Mouse (Mus musculus) heart, embryonic 10.5 days (tissue): Measurements from ENCODE around the gene Mylk4. TPM values are rescaled to one million over a fixed set of nuclear protein-coding genes. Genes with fewer than 3 reads are reported as not detected.
A peak's percentile ranks its signal among the peaks of the same experiment; 100 is the strongest.

Source experiments
- DNase-seq: peaks from one replicate; pipeline ENCODE4 v3.0.0-alpha.2; 2017; ENCODE audit warnings: low spot score
- H3K27ac ChIP-seq: fragments of 300-500 bp; sonication (generic); 2 replicates; pipeline ENCODE4 v1.5.1; 2016; ENCODE audit warnings: mild to moderate bottlenecking
- H3K27me3 ChIP-seq: fragments of 300-500 bp; sonication (generic); 2 replicates; pipeline ENCODE4 v1.6.1; 2016; ENCODE audit warnings: mild to moderate bottlenecking; ENCODE audit not compliant: poor library complexity, insufficient read depth, severe bottlenecking
- H3K36me3 ChIP-seq: fragments of 300-500 bp; sonication (generic); 2 replicates; pipeline ENCODE4 v1.6.1; 2016; ENCODE audit warnings: mild to moderate bottlenecking, moderate library complexity
- H3K4me1 ChIP-seq: fragments of 300-500 bp; sonication (generic); 2 replicates; pipeline ENCODE4 v1.6.1; 2016; ENCODE audit warnings: mild to moderate bottlenecking
- H3K4me3 ChIP-seq: fragments of 300-500 bp; sonication (generic); 2 replicates; pipeline ENCODE4 v1.5.1; 2016; ENCODE audit warnings: mild to moderate bottlenecking, moderate library complexity
- H3K9me3 ChIP-seq: fragments of 300-500 bp; sonication (generic); 2 replicates; pipeline ENCODE4 v1.6.1; 2016; ENCODE audit warnings: mild to moderate bottlenecking, moderate library complexity
- WGBS: fragments of 180-500 bp; shearing (Covaris S2); methylation state at CpG from one replicate; pipeline ENCODE4 v1.1.7; 2016; 5-methylcytosine and 5-hydroxymethylcytosine counted together
- polyA plus RNA-seq: library from polyadenylated mRNA; unstranded; fragments of >200 nt; fragmentation: Nextera tagmentation; extraction: Ambion mirVana; gene quantifications from 2 replicates; pipeline ENCODE4 v1.2.1, GENCODE M21; 2016

Gene Mylk4
- polyA plus RNA-seq, 1 experiment from 2014 or later = not detected

DNA sequence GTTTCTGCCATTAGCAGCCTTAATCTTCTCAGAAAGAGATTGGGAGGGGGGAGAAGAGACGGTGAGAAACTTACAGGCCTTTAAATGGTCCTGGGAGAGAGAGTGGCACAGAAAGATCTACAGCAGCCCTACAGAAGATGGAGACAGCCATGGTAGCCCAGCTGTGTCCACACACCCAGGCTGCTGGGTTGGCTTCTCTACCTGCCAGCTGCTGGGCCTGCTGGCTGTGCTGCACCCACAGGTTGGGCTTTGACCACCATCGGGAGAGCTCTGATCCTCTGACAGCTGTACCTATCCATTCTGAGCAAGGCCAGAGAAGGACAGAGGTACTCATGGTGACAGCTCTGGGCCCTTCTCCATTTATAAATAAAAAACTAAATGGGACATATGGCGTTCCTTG lies 4.9 kb downstream of the Mylk4 start:
- no peak for DNase-seq
- H3K4me3 ChIP-seq = no peak overlapping the region
- no peaks in the 10 kb centered on the region for H3K4me1 ChIP-seq
- H3K36me3 ChIP-seq = no peaks in the 10 kb centered on the region
- H3K27me3 ChIP-seq = no peaks in the 10 kb centered on the region
- WGBS = 55% methylated on average over 3 of the region's 3 CpGs
- no peak overlapping the region for H3K27ac ChIP-seq
- no peaks in the 10 kb centered on the region for H3K9me3 ChIP-seq

DNA sequence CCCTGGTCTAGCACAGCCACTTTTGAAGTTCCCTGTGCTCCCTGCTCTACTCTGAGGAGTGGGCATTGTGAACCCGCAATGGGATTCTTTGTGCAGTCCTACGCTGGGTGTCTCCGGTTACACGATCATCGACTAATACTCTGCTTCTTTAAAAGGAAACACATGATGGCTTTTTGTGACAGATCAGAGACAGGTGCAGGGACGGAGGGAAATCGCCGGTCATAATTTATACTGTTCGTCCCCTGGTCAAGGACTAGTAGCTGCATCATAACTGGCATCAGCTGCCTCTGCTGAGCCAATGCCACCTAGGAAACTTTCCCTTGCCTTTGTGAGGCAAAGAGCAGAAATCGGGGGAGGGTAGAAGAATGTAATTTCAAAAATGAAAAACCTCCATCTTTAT lies 7.4 kb downstream of the Mylk4 start:
- no peak overlapping the region for H3K4me3 ChIP-seq
- no peaks in the 10 kb centered on the region for H3K4me1 ChIP-seq
- no peak overlapping the region for H3K27ac ChIP-seq
- H3K27me3 ChIP-seq = no peaks in the 10 kb centered on the region
- no peak for DNase-seq
- H3K9me3 ChIP-seq = no peaks in the 10 kb centered on the region
- 83% methylated on average over 10 of the region's 10 CpGs for WGBS
- no peaks in the 10 kb centered on the region for H3K36me3 ChIP-seq

DNA sequence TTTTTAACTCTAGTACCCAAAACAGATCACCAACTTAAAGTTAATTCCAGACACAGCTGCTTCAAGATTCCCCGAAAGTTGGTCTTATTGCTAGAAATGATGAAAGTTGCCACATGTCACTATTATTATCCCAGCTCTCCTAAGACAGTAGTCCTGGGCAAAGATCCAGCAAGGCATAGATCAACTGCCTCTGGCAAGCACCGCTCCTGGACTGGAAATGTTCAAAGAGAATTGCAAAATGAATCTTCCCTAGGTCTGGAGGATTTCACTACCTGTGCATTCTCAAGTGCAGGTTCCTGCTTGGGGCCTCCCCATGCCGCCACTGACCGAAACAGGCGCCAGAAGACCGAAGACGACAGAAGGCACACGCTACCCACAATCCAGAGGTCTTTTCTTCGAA lies 7.9 kb downstream of the Mylk4 start:
- Histone ChIP-seq H3K27me3 (no peaks in the 10 kb centered on the region), H3K4me3 (no peak overlapping the region), H3K9me3 (no peaks in the 10 kb centered on the region), H3K36me3 (no peaks in the 10 kb centered on the region), H3K4me1 (no peaks in the 10 kb centered on the region), H3K27ac (no peak overlapping the region)
- no peak for DNase-seq
- 95% methylated on average over 9 of the region's 9 CpGs for WGBS

DNA sequence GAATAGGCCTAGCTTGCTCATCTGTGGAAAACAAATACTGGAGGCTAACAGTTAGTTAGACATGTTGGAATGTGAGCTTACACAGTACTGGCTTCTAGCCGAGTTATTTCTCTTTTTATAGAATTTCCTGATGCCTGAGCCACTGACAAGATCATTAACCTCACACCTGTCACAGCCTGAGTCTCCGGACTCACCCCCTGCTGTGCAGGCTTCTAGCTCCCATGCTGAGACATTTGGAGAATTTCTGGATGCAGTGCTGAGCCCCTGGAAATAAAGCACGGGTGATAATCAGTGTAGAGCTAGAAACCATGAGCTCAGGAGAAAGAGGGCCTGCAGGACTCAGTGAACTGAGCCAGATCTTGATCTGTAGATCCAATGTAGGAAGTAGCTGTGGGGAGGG lies 13.8 kb downstream of the Mylk4 start:
- no peak for DNase-seq
- Histone ChIP-seq H3K4me3 (no peak overlapping the region), H3K9me3 (no peaks in the 10 kb centered on the region), H3K27me3 (no peaks in the 10 kb centered on the region), H3K4me1 (peaks cover 5% of the 10 kb centered on the region; the same call in 1 of the 2 replicates), H3K36me3 (no peaks in the 10 kb centered on the region), H3K27ac (no peak overlapping the region)
- whole genome bisulfite sequencing = 13% methylated on average over 3 of the region's 3 CpGs

DNA sequence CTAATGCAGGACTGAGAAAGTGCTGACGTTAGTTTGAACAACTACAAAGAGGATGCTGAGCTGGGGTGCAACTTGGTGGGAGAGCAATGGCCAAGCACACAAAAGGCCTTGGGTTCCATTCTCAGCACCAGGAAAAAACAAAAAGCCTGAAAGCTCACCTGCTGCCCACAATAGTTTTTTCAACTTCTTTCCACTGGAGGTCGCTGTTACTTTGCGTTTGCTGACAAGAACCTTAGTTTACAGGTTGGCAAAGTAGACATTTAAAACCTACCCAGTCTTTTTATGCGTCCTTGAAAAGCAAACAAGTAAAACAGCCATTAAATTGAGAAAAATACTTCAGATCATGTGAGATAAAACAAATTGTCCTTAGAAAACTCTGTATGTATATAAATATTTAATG lies 15.7 kb downstream of the Mylk4 start:
- Histone ChIP-seq H3K4me1 (peaks cover 15% of the 10 kb centered on the region), H3K27ac (no peak overlapping the region), H3K36me3 (no peaks in the 10 kb centered on the region), H3K27me3 (no peaks in the 10 kb centered on the region), H3K9me3 (no peaks in the 10 kb centered on the region), H3K4me3 (no peak overlapping the region)
- no peak for DNase-seq
- 15% methylated on average over 4 of the region's 4 CpGs for WGBS

DNA sequence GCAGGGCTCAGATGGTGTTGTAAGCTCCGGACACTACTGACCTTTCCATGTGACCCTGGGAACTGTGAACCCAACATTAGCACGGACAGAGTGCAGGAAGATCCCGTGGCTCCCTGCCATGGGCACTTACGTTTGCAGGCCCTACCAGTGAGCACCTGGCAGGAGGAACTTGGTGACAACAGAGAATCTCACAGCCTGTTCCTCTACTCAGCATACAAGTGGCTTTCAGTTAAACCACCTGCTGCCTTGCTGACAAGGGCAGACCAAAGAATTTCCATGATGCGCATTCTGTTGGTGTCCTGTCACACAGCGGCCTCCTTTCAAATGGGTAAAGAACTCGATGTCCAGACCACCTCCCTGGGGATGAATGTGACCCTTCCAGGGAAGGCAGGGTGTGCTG lies 19.3 kb downstream of the Mylk4 start:
- H3K4me3 ChIP-seq = no peak overlapping the region
- WGBS = 15% methylated on average over 7 of the region's 7 CpGs
- no peaks in the 10 kb centered on the region for H3K27me3 ChIP-seq
- no peak overlapping the region for H3K27ac ChIP-seq
- H3K36me3 ChIP-seq = no peaks in the 10 kb centered on the region
- DNase-seq = peak; percentile 76
- H3K4me1 ChIP-seq = peaks cover 10% of the 10 kb centered on the region
- H3K9me3 ChIP-seq = no peaks in the 10 kb centered on the region

DNA sequence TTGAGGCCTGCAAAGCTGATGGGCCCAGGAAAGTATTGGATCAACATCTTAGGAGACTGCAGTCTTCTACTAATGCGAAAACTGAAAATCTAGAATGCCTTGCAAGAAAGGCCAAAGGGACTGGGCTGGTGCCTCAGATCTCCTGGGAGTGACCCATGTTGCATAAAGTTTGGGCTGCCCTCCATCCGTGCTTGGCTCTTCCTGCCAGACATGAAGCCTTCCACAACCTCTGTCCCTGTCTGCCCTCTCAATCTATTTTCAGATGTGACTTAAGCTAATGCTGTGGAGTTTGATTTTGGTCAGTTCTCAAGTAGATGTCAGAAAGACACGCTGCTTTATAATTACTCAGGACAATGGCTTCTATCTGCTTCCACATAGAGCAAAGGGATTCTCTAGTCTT lies 20.6 kb downstream of the Mylk4 start:
- Histone ChIP-seq H3K4me3 (no peak overlapping the region), H3K36me3 (no peaks in the 10 kb centered on the region), H3K27ac (no peak overlapping the region), H3K4me1 (peaks cover 14% of the 10 kb centered on the region), H3K27me3 (no peaks in the 10 kb centered on the region), H3K9me3 (no peaks in the 10 kb centered on the region)
- 70% methylated on average over 3 of the region's 3 CpGs for WGBS
- DNase-seq = no peak

DNA sequence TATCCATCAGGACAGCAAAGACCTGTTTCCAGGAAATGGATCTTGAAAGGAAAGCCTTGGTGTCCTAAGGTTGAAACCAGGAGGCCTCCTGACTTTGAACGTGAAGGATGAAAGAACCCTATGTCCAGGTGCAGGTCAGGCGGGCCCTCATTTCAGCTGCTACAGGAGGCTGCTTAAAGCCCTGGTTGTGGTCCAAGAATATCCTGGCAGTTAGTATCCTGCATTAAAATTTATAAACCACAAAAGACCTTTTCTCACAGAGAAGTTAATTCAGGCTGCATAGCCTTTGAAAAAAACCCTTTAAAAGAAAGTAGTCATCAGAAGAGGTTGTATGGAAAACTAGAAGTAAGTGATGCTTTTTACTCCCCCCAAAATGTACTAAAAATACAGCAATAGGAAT lies 23.0 kb downstream of the Mylk4 start:
- no peak for DNase-seq
- Histone ChIP-seq H3K4me1 (peaks cover 14% of the 10 kb centered on the region), H3K27me3 (no peaks in the 10 kb centered on the region), H3K9me3 (no peaks in the 10 kb centered on the region), H3K4me3 (no peak overlapping the region), H3K27ac (no peak overlapping the region), H3K36me3 (no peaks in the 10 kb centered on the region)
- WGBS = 80% methylated on average over 2 of the region's 2 CpGs

DNA sequence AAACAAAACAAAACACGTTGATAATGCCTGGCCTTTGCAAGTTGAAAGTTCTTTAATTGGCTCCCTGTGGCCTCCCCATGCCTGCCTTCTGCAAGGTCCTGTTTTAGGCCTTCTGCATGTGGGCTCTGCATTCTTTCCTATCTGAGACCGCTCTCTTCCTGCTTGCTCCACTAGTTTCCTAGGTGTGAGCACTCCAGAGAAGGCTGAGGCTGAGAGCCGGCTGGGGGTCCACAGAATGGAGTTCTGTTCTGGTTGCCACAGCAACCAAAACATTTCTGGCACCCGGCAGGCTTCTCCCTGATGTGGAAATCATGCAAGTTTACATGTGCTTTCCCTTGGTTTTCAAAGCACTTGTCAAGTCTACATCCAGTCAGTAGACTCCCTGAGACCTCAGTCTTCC lies 24.7 kb downstream of the Mylk4 start:
- Histone ChIP-seq H3K27me3 (no peaks in the 10 kb centered on the region), H3K4me3 (no peak overlapping the region), H3K4me1 (peaks cover 8% of the 10 kb centered on the region; the same call in 1 of the 2 replicates), H3K36me3 (no peaks in the 10 kb centered on the region), H3K9me3 (no peaks in the 10 kb centered on the region), H3K27ac (no peak overlapping the region)
- WGBS = 13% methylated on average over 4 of the region's 4 CpGs
- DNase-seq = no peak

DNA sequence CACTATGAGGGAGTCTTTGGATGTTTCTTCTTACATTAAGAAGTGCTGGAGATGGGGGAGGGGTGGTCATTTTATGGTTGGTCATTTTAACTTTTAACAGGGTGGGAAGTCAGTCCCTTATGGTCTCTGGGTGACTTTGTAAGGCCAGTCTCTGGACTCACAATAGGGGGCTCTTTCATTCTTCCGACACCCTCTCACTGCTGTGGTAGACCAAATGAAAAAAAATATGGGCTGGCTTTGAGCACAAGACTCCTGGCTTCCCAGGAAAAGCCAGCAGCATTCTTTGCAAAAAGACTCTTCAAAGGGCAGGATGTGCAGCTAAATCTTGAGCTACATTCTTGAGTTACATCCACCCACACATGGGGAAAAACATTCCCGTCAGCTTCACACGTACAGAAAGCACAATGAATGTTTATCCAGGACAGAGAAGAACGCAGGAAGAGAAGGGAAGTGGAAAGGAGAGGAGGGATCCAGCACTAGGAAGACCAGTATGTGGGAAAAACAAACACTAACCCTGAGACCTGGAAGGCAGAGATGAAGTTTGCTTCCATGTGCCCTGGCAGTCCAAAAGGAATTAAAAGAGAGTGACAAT lies 31.6 kb downstream of the Mylk4 start:
- Histone ChIP-seq H3K4me3 (no peak overlapping the region), H3K27me3 (no peaks in the 10 kb centered on the region), H3K27ac (no peak overlapping the region; the same call in 1 of the 2 replicates), H3K36me3 (no peaks in the 10 kb centered on the region), H3K9me3 (no peaks in the 10 kb centered on the region), H3K4me1 (0 out of 2 replicates have a peak, but pooled peaks cover 5% of the 10 kb centered on the region)
- 34% methylated on average over 4 of the region's 4 CpGs for WGBS
- no peak for DNase-seq

DNA sequence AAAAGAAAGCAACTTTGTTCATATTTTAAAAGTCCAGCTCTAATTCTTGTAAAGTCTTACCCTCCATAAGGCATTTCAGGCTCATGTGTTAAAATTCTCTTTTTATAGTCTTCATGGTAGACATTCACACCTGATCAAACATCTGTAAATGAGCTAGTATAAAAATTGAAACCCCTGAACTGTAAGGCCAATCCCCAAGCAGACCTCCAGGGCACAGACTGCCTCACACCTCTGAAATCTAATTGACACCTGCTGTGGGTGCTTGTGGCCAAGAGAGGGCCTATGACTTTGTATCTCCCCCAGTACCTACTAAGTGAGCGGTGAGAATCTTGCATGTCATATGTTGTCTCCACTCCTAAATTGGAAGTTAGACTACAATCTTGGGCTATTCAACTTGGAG lies 33.2 kb downstream of the Mylk4 start:
- peaks cover 7% of the 10 kb centered on the region; the same call in 1 of the 2 replicates for H3K4me1 ChIP-seq
- H3K27me3 ChIP-seq = no peaks in the 10 kb centered on the region
- H3K36me3 ChIP-seq = no peaks in the 10 kb centered on the region
- WGBS = 81% methylated on average over 1 of the region's 1 CpGs
- no peak overlapping the region for H3K27ac ChIP-seq
- H3K4me3 ChIP-seq = no peak overlapping the region
- H3K9me3 ChIP-seq = no peaks in the 10 kb centered on the region
- no peak for DNase-seq

DNA sequence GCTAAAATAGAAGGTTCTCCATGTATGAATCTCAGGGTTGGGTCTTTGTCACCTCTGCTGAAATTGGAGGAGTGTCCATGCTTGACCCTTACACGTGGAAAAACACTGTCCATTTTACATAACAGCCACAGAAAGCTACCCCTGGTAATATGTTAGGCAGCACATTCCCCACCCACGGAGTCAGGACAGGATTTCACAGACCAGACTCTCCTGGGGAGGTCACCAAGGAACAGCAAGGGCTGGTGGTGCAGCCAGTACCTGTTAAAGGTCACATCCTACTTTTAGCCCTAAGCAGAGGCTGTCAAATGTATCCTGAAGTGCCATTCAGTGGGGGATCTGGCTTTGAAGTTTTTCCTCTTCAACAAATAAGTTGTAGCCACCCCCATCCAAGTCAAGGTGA lies 35.3 kb downstream of the Mylk4 start:
- WGBS = 53% methylated on average over 2 of the region's 2 CpGs

DNA sequence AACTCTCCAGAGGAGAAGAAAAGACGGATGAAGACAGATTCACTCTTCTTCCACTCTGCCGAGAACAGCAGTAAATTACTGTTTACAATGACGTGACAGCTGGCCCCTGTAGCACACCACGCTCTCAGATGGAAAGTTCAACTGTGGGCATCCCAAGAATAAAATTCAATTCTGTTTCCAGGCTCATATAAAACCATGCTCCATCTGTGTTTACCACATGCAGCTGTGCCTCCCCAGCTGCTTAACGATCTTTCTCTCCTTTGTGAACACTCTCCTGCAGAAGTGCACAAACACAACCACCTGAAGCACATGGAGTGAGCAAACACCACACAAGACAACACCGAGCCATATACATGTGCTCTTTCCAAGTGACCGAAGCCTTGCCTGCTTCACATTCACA lies 42.6 kb downstream of the Mylk4 start:
- H3K27ac ChIP-seq = no peak overlapping the region
- H3K27me3 ChIP-seq = no peaks in the 10 kb centered on the region
- no peaks in the 10 kb centered on the region for H3K9me3 ChIP-seq
- no peak overlapping the region for H3K4me3 ChIP-seq
- 76% methylated on average over 7 of the region's 7 CpGs for WGBS
- DNase-seq = no peak
- H3K4me1 ChIP-seq = peaks cover 8% of the 10 kb centered on the region; the same call in 1 of the 2 replicates
- H3K36me3 ChIP-seq = no peaks in the 10 kb centered on the region

More for the DNA sequence above, 35.3 kb downstream of the Mylk4 start:
- Histone ChIP-seq H3K27ac (no peak overlapping the region), H3K4me1 (peaks cover 9% of the 10 kb centered on the region; the same call in 1 of the 2 replicates), H3K9me3 (no peaks in the 10 kb centered on the region), H3K36me3 (no peaks in the 10 kb centered on the region), H3K27me3 (no peaks in the 10 kb centered on the region), H3K4me3 (no peak overlapping the region)
- DNase-seq = no peak

DNA sequence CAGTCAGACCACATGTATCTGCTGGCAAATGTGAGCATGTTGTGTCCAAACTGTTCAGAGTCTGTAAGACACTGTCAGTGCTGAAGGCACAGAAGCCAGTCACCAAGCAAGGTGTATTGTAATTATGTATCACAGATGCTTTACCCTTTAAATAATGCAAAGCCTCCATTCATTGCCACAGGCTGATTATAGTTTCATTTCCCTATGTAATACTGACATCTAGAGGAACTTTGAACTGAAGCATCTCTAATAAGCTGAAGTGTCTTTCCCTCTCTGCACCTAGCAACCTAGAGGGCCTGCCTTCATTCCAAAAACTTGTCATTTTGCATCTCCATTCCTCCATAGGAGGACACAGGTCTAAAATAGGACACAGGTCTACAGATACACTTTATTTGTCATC lies 52.5 kb downstream of the Mylk4 start:
- Histone ChIP-seq H3K27me3 (no peaks in the 10 kb centered on the region), H3K36me3 (no peaks in the 10 kb centered on the region), H3K4me1 (no peaks in the 10 kb centered on the region), H3K27ac (no peak overlapping the region), H3K4me3 (no peak overlapping the region), H3K9me3 (no peaks in the 10 kb centered on the region)
- no peak for DNase-seq
